Mouse (Mus musculus) ES-Bruce4 (cell line): ENCODE data around the gene Tmtc4.

Experiments used
- CTCF ChIP-seq: IDR thresholded peaks from one replicate; pipeline ENCODE4 v1.8.1; 2011; ENCODE audit warnings: low read depth, low read length
- POLR2A ChIP-seq: IDR thresholded peaks from one replicate; pipeline ENCODE4 v1.8.1; 2011; ENCODE audit warnings: low read length; ENCODE audit not compliant: insufficient read depth

DNA sequence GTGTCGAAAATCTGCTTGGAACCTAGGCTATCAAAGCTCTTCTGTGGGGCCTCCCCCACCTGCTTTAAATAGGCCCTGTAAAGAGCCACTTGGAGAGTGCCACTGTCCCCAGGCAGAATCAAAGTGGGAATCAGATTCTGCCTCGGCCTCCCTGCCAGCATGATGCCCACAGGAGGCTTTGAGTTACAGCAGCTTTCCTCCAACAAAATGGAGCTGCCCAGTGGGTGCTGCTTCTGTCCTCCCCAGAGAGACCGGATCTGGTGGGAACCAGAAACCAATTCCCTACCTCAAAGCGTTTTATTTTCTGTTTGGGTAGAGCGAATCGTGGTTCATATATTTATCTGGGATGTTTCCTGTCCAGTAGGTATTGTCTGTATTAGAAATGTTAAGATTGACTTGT lies 108.2 kb downstream of the Tmtc4 start:
- TF ChIP-seq POLR2A = no peak
- TF ChIP-seq CTCF = no peak
